Comparison of ENCODE assay signal across 7 mouse cellular contexts in genomic region chr14:101460768-101461167, GRCm38 (mm10).
A peak's percentile ranks its signal among the peaks of the same experiment; 100 is the strongest.
DNase-seq lines count a peak whose midpoint lies in the region; ATAC-seq and TF ChIP-seq lines count a peak whose summit lies in the region.

No protein-coding gene starts in this region.

- no peak overlapping the region for H3K9ac ChIP-seq in lung, embryonic 14.5 days

- no peaks in the 10 kb centered on the region for H3K4me1 ChIP-seq in E14TG2a.4 (replicated peaks; ENCODE audit: low read depth, low read length)
- H3K4me1 ChIP-seq in lung, embryonic 14.5 days (ENCODE audit: insufficient read depth), result no peaks in the 10 kb centered on the region

- ATAC-seq in lung, embryonic 14.5 days (ENCODE audit: insufficient read depth), result peak; percentile 73; the same call in 1 of the 2 replicates

- H3K36me3 ChIP-seq in E14TG2a.4 (ENCODE audit: insufficient read depth, low read length), result no peaks in the 10 kb centered on the region
- H3K36me3 ChIP-seq in lung, embryonic 14.5 days (ENCODE audit: insufficient read depth), result no peaks in the 10 kb centered on the region

- no peak overlapping the region for H3K4me3 ChIP-seq in E14TG2a.4 (replicated peaks; ENCODE audit: low read length)
- H3K4me3 ChIP-seq in lung, embryonic 14.5 days (ENCODE audit: low read depth, low read length), result no peak overlapping the region

- 23% methylated on average over 6 of the region's 6 CpGs for WGBS in lung, embryonic 14.5 days

- DNase-seq in T-cell, adult 2 months (ENCODE audit: low spot score), result peak; percentile 22
- DNase-seq in cerebellum, postnatal 25 days, result peak; percentile 68 to 79
- DNase-seq in gastrocnemius, postnatal 25 days, result peak; percentile 14
- peak; percentile 73 for DNase-seq in kidney, postnatal 14 days
- DNase-seq in lung, embryonic 14.5 days, result peak; percentile 80
- peak; percentile 49 for DNase-seq in right cerebral cortex, postnatal 25 days

- H3K27me3 ChIP-seq in E14TG2a.4 (ENCODE audit: insufficient read depth, low read length), result no peaks in the 10 kb centered on the region
- no peaks in the 10 kb centered on the region for H3K27me3 ChIP-seq in lung, embryonic 14.5 days (ENCODE audit: insufficient read depth, low read length)

- peak; percentile 77 for TF ChIP-seq CTCF in E14TG2a.4 (conservative IDR thresholded peaks at IDR 0.05; ENCODE audit: low read length)
- TF ChIP-seq CTCF in lung, embryonic 14.5 days (IDR thresholded peaks at IDR 0.05; ENCODE audit: low read depth), result peak; percentile 66

- H3K9me3 ChIP-seq in E14TG2a.4 (ENCODE audit: low read length), result no peaks in the 10 kb centered on the region
- no peaks in the 10 kb centered on the region for H3K9me3 ChIP-seq in lung, embryonic 14.5 days (ENCODE audit: low read depth, low read length)

- H3K4me2 ChIP-seq in lung, embryonic 14.5 days, result no peak overlapping the region

- H3K27ac ChIP-seq in lung, embryonic 14.5 days (ENCODE audit: low read depth), result no peak overlapping the region

Comparison
In these comparisons a context has a peak if more than half of its experiments do, and no peak if none do; other contexts are left out.
1. DNase-seq: peak in every context shown above with its lines; median percentile 80 in lung, embryonic 14.5 days; 74 in cerebellum, postnatal 25 days; 73 in kidney, postnatal 14 days; 49 in right cerebral cortex, postnatal 25 days; 22 in T-cell, adult 2 months; 14 in gastrocnemius, postnatal 25 days.